Mouse (Mus musculus): ENCODE measurements around the gene Hoxc5. TPM values are rescaled to one million over a fixed set of nuclear protein-coding genes. Genes with fewer than 3 reads are reported as not detected.

Hoxc5 gene
- polyA plus RNA-seq, 1 experiment, result not detected

- Histone ChIP-seq H3K36me3 (ENCODE audit: control insufficient read depth, insufficient read depth, low read length, poor library complexity, severe bottlenecking) (no peaks in the 10 kb centered on the region), H3K27ac (ENCODE audit: insufficient read depth, low read length) (no peak overlapping the region), H3K4me1 (ENCODE audit: control insufficient read depth, insufficient read depth, low read length) (no peaks in the 10 kb centered on the region), H3K9me3 (replicated peaks; ENCODE audit: control insufficient read depth, insufficient read depth, low read length, poor library complexity, severe bottlenecking) (no peaks in the 10 kb centered on the region), H3K9ac (ENCODE audit: low read depth, poor library complexity, severe bottlenecking) (no peak overlapping the region), H3K4me3 (ENCODE audit: low read depth, low read length) (no peak overlapping the region), H3K27me3 (ENCODE audit: control insufficient read depth, insufficient read depth, low read length, poor library complexity, severe bottlenecking) (peaks cover 26% of the 10 kb centered on the region)
- TF ChIP-seq EP300 (IDR thresholded peaks at IDR 0.05; ENCODE audit: insufficient read depth, low read depth, low read length) (no peak), CTCF (IDR thresholded peaks at IDR 0.05; ENCODE audit: low read depth, low read length) (no peak), POLR2A (IDR thresholded peaks at IDR 0.05; ENCODE audit: insufficient read depth, low read length) (no peak)
These were observed 54.3 kb downstream of the Hoxc5 start for GRCm38 (mm10) chr15:103021544-103021943.

GRCm38 (mm10) chr15:103024131-103024530, 56.9 kb downstream of the Hoxc5 start:
- H3K27ac ChIP-seq (ENCODE audit: insufficient read depth, low read length), result no peak overlapping the region
- H3K9me3 ChIP-seq (replicated peaks; ENCODE audit: control insufficient read depth, insufficient read depth, low read length, poor library complexity, severe bottlenecking), result no peaks in the 10 kb centered on the region
- H3K9ac ChIP-seq (ENCODE audit: low read depth, poor library complexity, severe bottlenecking), result no peak overlapping the region
- TF ChIP-seq EP300 (IDR thresholded peaks at IDR 0.05; ENCODE audit: insufficient read depth, low read depth, low read length) (no peak), CTCF (IDR thresholded peaks at IDR 0.05; ENCODE audit: low read depth, low read length) (no peak), POLR2A (IDR thresholded peaks at IDR 0.05; ENCODE audit: insufficient read depth, low read length) (no peak)
- peaks cover 22% of the 10 kb centered on the region for H3K27me3 ChIP-seq (ENCODE audit: control insufficient read depth, insufficient read depth, low read length, poor library complexity, severe bottlenecking)
- H3K36me3 ChIP-seq (ENCODE audit: control insufficient read depth, insufficient read depth, low read length, poor library complexity, severe bottlenecking), result no peaks in the 10 kb centered on the region
- no peak overlapping the region for H3K4me3 ChIP-seq (ENCODE audit: low read depth, low read length)
- H3K4me1 ChIP-seq (ENCODE audit: control insufficient read depth, insufficient read depth, low read length), result no peaks in the 10 kb centered on the region

- Histone ChIP-seq H3K27ac (ENCODE audit: insufficient read depth, low read length) (no peak overlapping the region), H3K9ac (ENCODE audit: low read depth, poor library complexity, severe bottlenecking) (0 out of 2 replicates have a peak overlapping the region, but pooled peaks have one; percentile 19), H3K4me3 (ENCODE audit: low read depth, low read length) (peak overlapping the region; percentile 7; the same call in 1 of the 2 replicates), H3K4me1 (ENCODE audit: control insufficient read depth, insufficient read depth, low read length) (no peaks in the 10 kb centered on the region), H3K36me3 (ENCODE audit: control insufficient read depth, insufficient read depth, low read length, poor library complexity, severe bottlenecking) (no peaks in the 10 kb centered on the region), H3K27me3 (ENCODE audit: control insufficient read depth, insufficient read depth, low read length, poor library complexity, severe bottlenecking) (peaks cover 18% of the 10 kb centered on the region), H3K9me3 (replicated peaks; ENCODE audit: control insufficient read depth, insufficient read depth, low read length, poor library complexity, severe bottlenecking) (no peaks in the 10 kb centered on the region)
- TF ChIP-seq CTCF (IDR thresholded peaks at IDR 0.05; ENCODE audit: low read depth, low read length), result no peak
- TF ChIP-seq POLR2A (IDR thresholded peaks at IDR 0.05; ENCODE audit: insufficient read depth, low read length), result no peak
- no peak for TF ChIP-seq EP300 (IDR thresholded peaks at IDR 0.05; ENCODE audit: insufficient read depth, low read depth, low read length)
These were observed 60.3 kb downstream of the Hoxc5 start for GRCm38 (mm10) chr15:103027266-103028235.

- Histone ChIP-seq H3K9ac (ENCODE audit: low read depth, poor library complexity, severe bottlenecking) (no peak overlapping the region), H3K4me1 (ENCODE audit: control insufficient read depth, insufficient read depth, low read length) (no peaks in the 10 kb centered on the region), H3K36me3 (ENCODE audit: control insufficient read depth, insufficient read depth, low read length, poor library complexity, severe bottlenecking) (no peaks in the 10 kb centered on the region), H3K27ac (ENCODE audit: insufficient read depth, low read length) (no peak overlapping the region), H3K27me3 (ENCODE audit: control insufficient read depth, insufficient read depth, low read length, poor library complexity, severe bottlenecking) (peaks cover 18% of the 10 kb centered on the region), H3K9me3 (replicated peaks; ENCODE audit: control insufficient read depth, insufficient read depth, low read length, poor library complexity, severe bottlenecking) (no peaks in the 10 kb centered on the region), H3K4me3 (ENCODE audit: low read depth, low read length) (no peak overlapping the region)
- TF ChIP-seq EP300 (IDR thresholded peaks at IDR 0.05; ENCODE audit: insufficient read depth, low read depth, low read length), result no peak
- TF ChIP-seq CTCF (IDR thresholded peaks at IDR 0.05; ENCODE audit: low read depth, low read length), result no peak
- no peak for TF ChIP-seq POLR2A (IDR thresholded peaks at IDR 0.05; ENCODE audit: insufficient read depth, low read length)
These were observed 61.8 kb downstream of the Hoxc5 start for GRCm38 (mm10) chr15:103028916-103029512.

- Histone ChIP-seq H3K4me1 (ENCODE audit: control insufficient read depth, insufficient read depth, low read length) (no peaks in the 10 kb centered on the region), H3K4me3 (ENCODE audit: low read depth, low read length) (no peak overlapping the region), H3K27me3 (ENCODE audit: control insufficient read depth, insufficient read depth, low read length, poor library complexity, severe bottlenecking) (peaks cover 18% of the 10 kb centered on the region), H3K9me3 (replicated peaks; ENCODE audit: control insufficient read depth, insufficient read depth, low read length, poor library complexity, severe bottlenecking) (no peaks in the 10 kb centered on the region), H3K9ac (ENCODE audit: low read depth, poor library complexity, severe bottlenecking) (no peak overlapping the region), H3K27ac (ENCODE audit: insufficient read depth, low read length) (no peak overlapping the region), H3K36me3 (ENCODE audit: control insufficient read depth, insufficient read depth, low read length, poor library complexity, severe bottlenecking) (no peaks in the 10 kb centered on the region)
- TF ChIP-seq EP300 (IDR thresholded peaks at IDR 0.05; ENCODE audit: insufficient read depth, low read depth, low read length) (no peak), POLR2A (IDR thresholded peaks at IDR 0.05; ENCODE audit: insufficient read depth, low read length) (no peak), CTCF (IDR thresholded peaks at IDR 0.05; ENCODE audit: low read depth, low read length) (no peak)
These were observed 62.9 kb downstream of the Hoxc5 start for GRCm38 (mm10) chr15:103030142-103030541.

Measured in ES-Bruce4 (cell line).